Mouse (Mus musculus): ENCODE results near the gene Pla2g3. TPM values are rescaled to one million over a fixed set of nuclear protein-coding genes. Genes with fewer than 3 reads are reported as not detected.

Pla2g3 gene
- polyA plus RNA-seq, 1 experiment: 0.62 TPM

DNA sequence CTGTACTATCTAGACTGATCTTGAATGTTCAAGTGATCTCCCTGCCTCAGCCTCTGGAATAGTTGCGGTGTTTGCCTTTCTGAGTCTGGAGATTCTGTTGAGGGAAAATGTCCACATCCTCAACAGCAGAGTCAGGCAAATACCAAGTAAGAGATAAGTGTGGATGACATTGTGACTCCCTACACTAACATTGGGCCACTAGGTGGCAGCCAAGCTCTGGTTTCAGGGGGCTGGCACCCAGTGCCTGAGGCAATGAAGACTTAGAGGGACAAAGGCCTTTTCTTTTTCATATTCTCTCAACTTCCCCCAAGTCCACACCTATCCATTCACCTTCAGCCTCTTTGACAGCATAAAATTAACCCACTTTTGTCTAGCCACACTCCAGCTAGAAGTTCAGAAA, 15.6 kb upstream of the Pla2g3 start:
- H3K79me2 ChIP-seq (ENCODE audit: control insufficient read depth, insufficient read depth): no peaks in the 10 kb centered on the region
- H3K4me2 ChIP-seq (ENCODE audit: low read depth): no peak overlapping the region
- H3ac ChIP-seq (ENCODE audit: control insufficient read depth, insufficient read length): no peak overlapping the region
- H3K36me3 ChIP-seq (ENCODE audit: control insufficient read depth, insufficient read depth): no peaks in the 10 kb centered on the region
- H3K4me3 ChIP-seq: no peak overlapping the region
- no peaks in the 10 kb centered on the region for H3K27me3 ChIP-seq (ENCODE audit: control insufficient read depth, insufficient read depth, insufficient read length)
- TF ChIP-seq E2F4 (IDR thresholded peaks at IDR 0.05; ENCODE audit: insufficient read depth): no peak
- TF ChIP-seq POLR2AphosphoS2 (IDR thresholded peaks at IDR 0.05; ENCODE audit: insufficient read length, low read depth): no peak
- no peak for TF ChIP-seq REST (IDR thresholded peaks at IDR 0.05; ENCODE audit: insufficient read depth, insufficient read length)
- no peak for TF ChIP-seq MAX (IDR thresholded peaks at IDR 0.05; ENCODE audit: low read depth)
- no peak for TF ChIP-seq USF1 (IDR thresholded peaks at IDR 0.05; ENCODE audit: low read depth)
- TF ChIP-seq MYOD1 (IDR thresholded peaks at IDR 0.05; ENCODE audit: control insufficient read depth in 1 of 3, insufficient read length in 2 of 3, low read depth in 2 of 3): no peak
- no peak for TF ChIP-seq POLR2A (IDR thresholded peaks at IDR 0.05; ENCODE audit: insufficient read length, low read depth)
- no peak for TF ChIP-seq SRF (IDR thresholded peaks at IDR 0.05; ENCODE audit: control insufficient read depth, insufficient read length, low read depth)
- no peak for TF ChIP-seq TCF12 (IDR thresholded peaks at IDR 0.05; ENCODE audit: insufficient read depth, poor library complexity, severe bottlenecking)
- no peak for TF ChIP-seq MYOG (IDR thresholded peaks at IDR 0.05; ENCODE audit: control insufficient read depth in 1 of 3, insufficient read depth in 1 of 3, insufficient read length in 2 of 3, low read depth in 2 of 3)
- no peak for TF ChIP-seq TCF3 (IDR thresholded peaks at IDR 0.05; ENCODE audit: insufficient read length, low read depth)
- TF ChIP-seq CEBPB (IDR thresholded peaks at IDR 0.05; ENCODE audit: insufficient read depth, poor library complexity, severe bottlenecking): no peak

DNA sequence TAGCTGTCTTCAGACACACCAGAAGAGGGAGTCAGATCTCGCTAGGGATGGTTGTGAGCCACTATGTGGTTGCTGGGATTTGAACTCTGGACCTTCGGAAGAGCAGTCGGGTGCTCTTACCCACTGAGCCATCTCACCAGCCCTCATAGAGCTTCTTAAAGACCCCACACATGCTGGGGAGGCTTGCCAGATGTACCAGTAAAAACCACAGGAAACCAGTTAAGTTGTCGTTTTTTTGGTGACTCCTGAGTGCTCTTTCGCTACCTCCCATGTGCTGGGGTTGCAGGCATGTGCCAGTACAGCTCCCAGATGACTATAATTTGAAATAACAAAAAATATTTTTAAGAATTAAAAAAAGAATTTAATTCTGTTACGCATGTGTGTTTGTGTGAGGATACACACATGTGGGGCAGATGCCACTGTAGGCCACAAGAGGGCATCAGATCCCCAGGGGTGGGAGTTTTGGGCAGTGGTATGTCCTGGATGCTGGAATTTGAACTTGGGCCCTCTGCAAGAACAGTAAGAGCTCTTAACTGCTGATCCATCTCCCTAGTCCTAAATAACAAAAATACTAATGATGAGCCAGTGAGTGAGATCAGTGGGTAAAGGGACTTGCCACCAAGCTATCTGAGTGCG, 13.5 kb upstream of the Pla2g3 start:
- Histone ChIP-seq H3K27me3 (ENCODE audit: control insufficient read depth, insufficient read depth, insufficient read length) (no peaks in the 10 kb centered on the region), H3K4me3 (no peak overlapping the region), H3K4me2 (ENCODE audit: low read depth) (no peak overlapping the region), H3K36me3 (ENCODE audit: control insufficient read depth, insufficient read depth) (no peaks in the 10 kb centered on the region), H3K79me2 (ENCODE audit: control insufficient read depth, insufficient read depth) (no peaks in the 10 kb centered on the region), H3ac (ENCODE audit: control insufficient read depth, insufficient read length) (no peak overlapping the region)
- TF ChIP-seq CEBPB (IDR thresholded peaks at IDR 0.05; ENCODE audit: insufficient read depth, poor library complexity, severe bottlenecking) (no peak), USF1 (IDR thresholded peaks at IDR 0.05; ENCODE audit: low read depth) (no peak), SRF (IDR thresholded peaks at IDR 0.05; ENCODE audit: control insufficient read depth, insufficient read length, low read depth) (no peak), TCF3 (IDR thresholded peaks at IDR 0.05; ENCODE audit: insufficient read length, low read depth) (no peak), MAX (IDR thresholded peaks at IDR 0.05; ENCODE audit: low read depth) (no peak), POLR2AphosphoS2 (IDR thresholded peaks at IDR 0.05; ENCODE audit: insufficient read length, low read depth) (no peak), POLR2A (IDR thresholded peaks at IDR 0.05; ENCODE audit: insufficient read length, low read depth) (no peak), TCF12 (IDR thresholded peaks at IDR 0.05; ENCODE audit: insufficient read depth, poor library complexity, severe bottlenecking) (no peak), REST (IDR thresholded peaks at IDR 0.05; ENCODE audit: insufficient read depth, insufficient read length) (no peak)

GRCm38 (mm10) chr11:3475489-3475888, 12.6 kb upstream of the Pla2g3 start:
- Histone ChIP-seq H3K27me3 (ENCODE audit: control insufficient read depth, insufficient read depth, insufficient read length) (no peaks in the 10 kb centered on the region), H3ac (ENCODE audit: control insufficient read depth, insufficient read length) (no peak overlapping the region), H3K36me3 (ENCODE audit: control insufficient read depth, insufficient read depth) (no peaks in the 10 kb centered on the region), H3K4me3 (no peak overlapping the region), H3K4me2 (ENCODE audit: low read depth) (no peak overlapping the region), H3K79me2 (ENCODE audit: control insufficient read depth, insufficient read depth) (no peaks in the 10 kb centered on the region)
- no peak for TF ChIP-seq MYOG (IDR thresholded peaks at IDR 0.05; ENCODE audit: control insufficient read depth in 1 of 3, insufficient read depth in 1 of 3, insufficient read length in 2 of 3, low read depth in 2 of 3)
- no peak for TF ChIP-seq TCF12 (IDR thresholded peaks at IDR 0.05; ENCODE audit: insufficient read depth, poor library complexity, severe bottlenecking)
- no peak for TF ChIP-seq E2F4 (IDR thresholded peaks at IDR 0.05; ENCODE audit: insufficient read depth)
- no peak for TF ChIP-seq TCF3 (IDR thresholded peaks at IDR 0.05; ENCODE audit: insufficient read length, low read depth)
- no peak for TF ChIP-seq SRF (IDR thresholded peaks at IDR 0.05; ENCODE audit: control insufficient read depth, insufficient read length, low read depth)
- no peak for TF ChIP-seq MYOD1 (IDR thresholded peaks at IDR 0.05; ENCODE audit: control insufficient read depth in 1 of 3, insufficient read length in 2 of 3, low read depth in 2 of 3)
- TF ChIP-seq POLR2AphosphoS2 (IDR thresholded peaks at IDR 0.05; ENCODE audit: insufficient read length, low read depth): no peak
- TF ChIP-seq POLR2A (IDR thresholded peaks at IDR 0.05; ENCODE audit: insufficient read length, low read depth): no peak
- no peak for TF ChIP-seq CEBPB (IDR thresholded peaks at IDR 0.05; ENCODE audit: insufficient read depth, poor library complexity, severe bottlenecking)
- no peak for TF ChIP-seq MAX (IDR thresholded peaks at IDR 0.05; ENCODE audit: low read depth)
- no peak for TF ChIP-seq REST (IDR thresholded peaks at IDR 0.05; ENCODE audit: insufficient read depth, insufficient read length)

GRCm38 (mm10) chr11:3483980-3484642, 4.0 kb upstream of the Pla2g3 start:
- H3K4me3 ChIP-seq: no peak overlapping the region
- no peak for TF ChIP-seq SRF (IDR thresholded peaks at IDR 0.05; ENCODE audit: control insufficient read depth, insufficient read length, low read depth)
- no peak for TF ChIP-seq USF1 (IDR thresholded peaks at IDR 0.05; ENCODE audit: low read depth)
- no peak for TF ChIP-seq MYOG (IDR thresholded peaks at IDR 0.05; ENCODE audit: control insufficient read depth in 1 of 3, insufficient read depth in 1 of 3, insufficient read length in 2 of 3, low read depth in 2 of 3)
- no peaks in the 10 kb centered on the region for H3K27me3 ChIP-seq (ENCODE audit: control insufficient read depth, insufficient read depth, insufficient read length)
- H3K36me3 ChIP-seq (ENCODE audit: control insufficient read depth, insufficient read depth): no peaks in the 10 kb centered on the region
- no peaks in the 10 kb centered on the region for H3K79me2 ChIP-seq (ENCODE audit: control insufficient read depth, insufficient read depth)
- no peak overlapping the region for H3K4me2 ChIP-seq (ENCODE audit: low read depth)
- H3ac ChIP-seq (ENCODE audit: control insufficient read depth, insufficient read length): no peak overlapping the region

- H3ac ChIP-seq (ENCODE audit: control insufficient read depth, insufficient read length): no peak overlapping the region
- no peak overlapping the region for H3K4me2 ChIP-seq (ENCODE audit: low read depth)
- no peak overlapping the region for H3K4me3 ChIP-seq
- no peaks in the 10 kb centered on the region for H3K36me3 ChIP-seq (ENCODE audit: control insufficient read depth, insufficient read depth)
- no peak for TF ChIP-seq MYOG (IDR thresholded peaks at IDR 0.05; ENCODE audit: control insufficient read depth in 1 of 3, insufficient read depth in 1 of 3, insufficient read length in 2 of 3, low read depth in 2 of 3)
- no peak for TF ChIP-seq TCF3 (IDR thresholded peaks at IDR 0.05; ENCODE audit: insufficient read length, low read depth)
- no peak for TF ChIP-seq POLR2AphosphoS2 (IDR thresholded peaks at IDR 0.05; ENCODE audit: insufficient read length, low read depth)
- TF ChIP-seq POLR2A (IDR thresholded peaks at IDR 0.05; ENCODE audit: insufficient read length, low read depth): no peak
- no peak for TF ChIP-seq REST (IDR thresholded peaks at IDR 0.05; ENCODE audit: insufficient read depth, insufficient read length)
- TF ChIP-seq MYOD1 (IDR thresholded peaks at IDR 0.05; ENCODE audit: control insufficient read depth in 1 of 3, insufficient read length in 2 of 3, low read depth in 2 of 3): no peak
- no peak for TF ChIP-seq E2F4 (IDR thresholded peaks at IDR 0.05; ENCODE audit: insufficient read depth)
- TF ChIP-seq CEBPB (IDR thresholded peaks at IDR 0.05; ENCODE audit: insufficient read depth, poor library complexity, severe bottlenecking): no peak
- TF ChIP-seq SRF (IDR thresholded peaks at IDR 0.05; ENCODE audit: control insufficient read depth, insufficient read length, low read depth): no peak
- TF ChIP-seq USF1 (IDR thresholded peaks at IDR 0.05; ENCODE audit: low read depth): no peak
- TF ChIP-seq MAX (IDR thresholded peaks at IDR 0.05; ENCODE audit: low read depth): no peak
- TF ChIP-seq TCF12 (IDR thresholded peaks at IDR 0.05; ENCODE audit: insufficient read depth, poor library complexity, severe bottlenecking): no peak
- H3K27me3 ChIP-seq (ENCODE audit: control insufficient read depth, insufficient read depth, insufficient read length): no peaks in the 10 kb centered on the region
- H3K79me2 ChIP-seq (ENCODE audit: control insufficient read depth, insufficient read depth): no peaks in the 10 kb centered on the region
Observed at GRCm38 (mm10) chr11:3486349-3486748, 1.7 kb upstream of the Pla2g3 start.

All from myocyte (in vitro differentiated cells).